Mouse (Mus musculus) heart, adult 11 months (tissue): ENCODE measurements at regions not wholly inside any gene's neighbourhood (a gene's known extent, or its start where the extent isn't known, plus 50 kb on each side); places are given as distances from the start of the nearest gene placed in this dataset.
A peak's percentile ranks its signal among the peaks of the same experiment; 100 is the strongest.

Source experiments
- DNase-seq: peaks from one replicate; pipeline ENCODE4 v3.0.0; 2022

DNA sequence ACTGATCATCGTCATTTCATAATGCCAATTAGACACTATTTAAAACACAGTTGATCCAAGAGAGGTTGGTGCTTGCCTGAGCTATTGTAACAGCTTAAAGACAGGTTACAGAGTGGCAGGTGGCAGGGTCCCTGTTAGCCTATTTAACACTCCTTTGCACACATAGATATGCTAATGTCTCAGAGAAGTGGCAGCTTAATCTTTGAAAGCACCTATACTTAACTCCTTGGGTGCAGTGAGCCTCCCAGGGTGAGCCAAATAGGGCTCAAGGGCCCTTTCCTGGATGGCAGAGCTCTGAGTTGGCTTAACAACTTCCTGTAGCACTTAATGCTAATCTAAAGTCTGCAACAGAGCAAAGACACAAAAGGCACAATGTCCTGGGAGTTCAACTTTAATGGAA lies 1105.5 kb downstream of the Cntnap5b start:
- DNase-seq = no peak

DNA sequence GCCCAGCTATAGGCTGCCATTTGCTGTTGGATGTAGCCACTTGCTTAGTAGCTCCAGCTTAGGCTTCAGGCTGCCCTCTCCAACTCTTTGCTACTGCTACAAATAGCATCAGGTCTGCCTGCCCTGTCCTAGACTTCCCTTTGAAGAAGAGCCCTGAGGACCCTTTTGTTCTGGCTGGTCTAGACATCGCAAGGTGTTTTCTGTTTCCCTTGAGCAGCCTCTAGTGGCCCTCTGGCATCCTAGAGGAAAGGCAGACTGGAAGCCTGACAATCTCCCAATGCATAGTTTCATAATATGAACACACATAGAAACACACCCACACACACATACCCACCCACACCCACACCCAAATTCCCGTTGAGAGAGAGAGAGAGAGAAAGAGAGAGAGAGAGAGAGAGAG lies 1114.8 kb downstream of the Cntnap5b start:
- peak; percentile 76 for DNase-seq

DNA sequence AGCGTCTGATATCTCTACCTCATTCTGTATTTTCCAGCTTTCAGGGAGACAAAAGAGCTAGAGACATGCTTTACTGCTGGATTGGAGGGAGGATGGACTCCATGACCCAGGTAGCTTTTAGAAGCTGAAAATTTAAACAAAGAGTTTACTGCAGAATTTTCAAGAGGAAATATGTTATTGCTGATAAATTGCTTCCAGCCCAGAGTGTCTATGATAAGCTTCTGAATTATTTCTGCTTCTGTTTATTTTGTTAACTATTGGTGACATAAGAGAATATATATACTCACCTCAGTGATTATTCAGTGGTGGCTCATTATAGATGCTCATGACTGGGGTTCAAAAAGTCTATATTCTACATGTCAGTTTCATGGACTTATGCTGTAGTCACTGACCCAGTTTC lies 1115.8 kb downstream of the Cntnap5b start:
- DNase-seq = no peak

DNA sequence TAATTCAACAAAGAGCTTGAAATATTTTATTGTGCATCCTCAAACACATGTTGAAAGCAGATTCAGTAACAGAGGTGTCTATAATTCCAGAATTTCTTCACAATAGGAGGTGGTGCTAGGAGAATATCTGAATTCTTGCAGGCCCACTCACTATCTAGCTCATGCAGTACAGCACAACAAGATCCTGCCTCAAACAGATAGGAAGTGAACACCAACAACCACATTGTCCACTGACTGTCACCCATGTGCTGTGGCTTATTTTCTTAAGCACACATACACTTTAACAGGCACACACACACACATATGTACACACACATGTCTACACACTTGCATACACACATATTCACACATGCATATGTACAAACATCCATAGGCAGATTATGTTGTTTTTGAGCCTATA lies 1150.3 kb downstream of the Cntnap5b start:
- DNase-seq = no peak

DNA sequence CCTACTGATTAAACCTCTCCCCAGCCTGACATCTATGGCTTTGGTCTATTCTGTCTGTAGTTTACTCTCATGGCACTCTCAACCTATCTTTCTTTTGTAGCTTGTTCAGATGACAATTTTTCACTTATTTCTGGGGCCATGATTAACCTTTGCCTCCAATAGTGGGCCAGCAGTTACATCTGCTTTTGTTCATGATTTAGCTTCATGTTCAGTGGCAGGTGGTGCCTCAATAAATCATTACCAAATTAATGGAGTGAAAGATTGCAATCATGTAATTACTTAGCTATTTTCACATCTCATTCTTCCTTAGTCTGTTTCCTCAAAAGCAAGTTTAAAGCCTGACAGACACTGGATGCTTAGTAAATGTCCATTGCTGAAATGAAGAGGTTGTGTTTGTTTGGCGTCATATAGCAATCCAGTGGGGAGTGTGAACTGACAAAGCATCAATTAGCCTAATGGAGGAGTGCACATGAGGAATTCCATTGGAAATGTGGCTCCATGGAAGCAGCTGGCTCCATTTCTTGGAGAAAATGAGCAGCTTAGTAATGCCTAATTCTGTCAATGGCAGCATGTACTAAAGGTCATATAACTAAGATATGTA lies 1155.7 kb downstream of the Cntnap5b start:
- DNase-seq = no peak

DNA sequence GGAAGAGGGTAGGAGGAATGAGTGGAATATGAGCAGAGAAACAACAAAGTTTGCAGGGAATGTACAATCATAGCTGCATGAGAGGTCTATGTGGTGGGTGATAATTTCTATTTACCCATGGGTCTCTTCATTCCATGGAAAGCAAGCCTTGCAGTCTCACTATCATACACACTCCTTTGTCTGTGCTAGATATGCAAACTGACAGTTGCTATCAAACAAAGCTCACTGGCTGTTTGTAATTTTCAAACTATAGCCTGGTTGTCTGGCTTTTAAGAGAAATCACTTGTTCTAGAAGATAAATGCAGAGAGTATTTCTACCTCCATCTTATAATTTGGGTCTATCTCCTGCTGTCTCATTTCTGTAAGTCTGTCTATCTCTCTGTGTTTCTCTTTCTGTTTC lies 1194.7 kb downstream of the Cntnap5b start:
- no peak for DNase-seq

DNA sequence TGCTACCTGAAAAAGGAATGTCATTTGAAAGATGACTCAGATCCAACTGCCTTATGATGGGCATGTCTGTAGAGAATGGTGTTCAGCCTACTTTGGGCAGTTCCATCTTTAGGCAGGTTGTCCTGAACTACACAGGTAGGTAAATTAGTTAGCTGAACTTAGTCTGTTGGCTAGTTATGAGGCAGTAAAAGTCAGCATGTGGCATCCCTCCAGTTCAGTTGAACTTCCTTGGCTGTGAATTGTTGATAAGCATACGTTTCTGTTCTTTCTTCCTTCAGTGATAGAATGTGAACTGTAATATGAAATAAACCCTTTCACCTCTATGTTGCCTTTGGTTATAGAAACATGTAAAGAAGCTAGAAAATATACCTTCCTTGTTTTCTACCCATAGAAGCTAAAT lies 1198.8 kb downstream of the Cntnap5b start:
- DNase-seq = no peak

DNA sequence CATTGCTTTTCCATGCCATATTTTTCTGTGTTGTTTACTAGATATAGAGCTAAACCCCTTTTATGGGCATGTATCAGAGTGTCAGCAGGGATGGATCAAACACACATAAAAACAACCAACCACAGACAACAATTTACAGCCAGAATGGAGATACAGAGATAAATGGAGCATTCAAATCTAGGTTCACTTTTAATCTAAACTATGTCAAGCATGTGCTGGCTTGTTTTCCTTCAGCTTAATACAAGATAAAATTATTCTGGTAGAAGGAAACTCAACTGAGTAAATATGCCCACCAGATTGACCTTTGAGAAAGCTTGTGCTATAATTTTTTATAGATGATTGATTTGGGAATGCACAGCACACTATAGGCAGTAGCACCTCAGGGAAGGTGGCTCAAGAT lies 1199.7 kb downstream of the Cntnap5b start:
- DNase-seq = no peak

DNA sequence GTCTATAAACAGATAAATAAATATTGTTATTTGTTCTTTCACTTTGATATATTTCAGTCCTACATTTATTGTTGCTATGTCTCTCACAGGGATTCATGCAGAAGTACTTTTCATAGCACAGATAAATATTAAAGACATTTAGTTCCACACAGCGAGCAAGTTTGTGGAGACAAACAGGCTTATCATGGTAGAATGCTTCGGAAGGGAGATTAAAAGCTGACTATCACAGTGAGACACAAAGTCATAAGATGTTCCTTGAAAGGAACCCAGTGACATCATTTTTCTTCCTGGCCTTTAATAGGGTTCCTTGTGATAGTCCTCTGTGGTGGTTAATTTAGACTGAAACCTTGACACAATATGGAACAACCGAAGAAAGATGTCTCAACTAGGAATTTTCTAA lies 1201.1 kb downstream of the Cntnap5b start:
- DNase-seq = no peak
